Mouse (Mus musculus) E14TG2a.4 (cell line): Measurements from ENCODE around the gene Myl3.

Experiments used
- CTCF ChIP-seq: conservative IDR thresholded peaks from 2 replicates; pipeline ENCODE4 v1.5.1; 2014; ENCODE audit warnings: low read length
- NANOG ChIP-seq: IDR thresholded peaks from 2 replicates; pipeline ENCODE4 v1.6.1; 2014; ENCODE audit warnings: borderline replicate concordance, low read length, mixed read lengths
- POU5F1 ChIP-seq: IDR thresholded peaks from 2 replicates; pipeline ENCODE4 v1.6.1; 2014; ENCODE audit warnings: low read length, borderline replicate concordance

DNA sequence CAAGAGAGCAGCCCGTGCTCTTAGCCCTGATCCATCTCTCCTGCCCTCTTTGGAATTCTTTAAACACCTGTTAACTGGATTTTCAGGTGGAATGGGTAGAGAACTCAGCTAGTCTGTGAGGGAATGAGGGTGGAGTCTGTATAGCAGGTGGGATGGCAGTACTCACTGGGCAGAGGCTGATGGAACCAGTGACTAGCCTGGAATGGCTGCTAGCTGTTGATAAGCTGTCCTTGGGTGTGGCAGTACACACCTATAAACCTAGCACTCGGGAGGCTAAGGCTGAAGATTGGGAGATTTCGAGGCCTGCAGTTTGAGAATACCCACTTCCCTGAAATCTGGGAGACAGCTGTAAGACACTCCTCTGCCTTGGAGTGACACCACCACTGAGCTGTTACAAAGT is 42.1 kb upstream of the Myl3 start:
- TF ChIP-seq CTCF (no peak), NANOG (no peak), POU5F1 (no peak)
